Mouse (Mus musculus) adrenal gland, postnatal 10 days (tissue): ENCODE measurements around the gene Vars. TPM values are rescaled to one million over a fixed set of nuclear protein-coding genes. Genes with fewer than 3 reads are reported as not detected.
A peak's percentile ranks its signal among the peaks of the same experiment; 100 is the strongest.
"Not testable (repeated sequence)": the region's sequence is repeated elsewhere in the genome, so short reads cannot be mapped to it uniquely, and the experiment has no call there.

ENCODE experiments used
- DNase-seq: peaks from one replicate; pipeline ENCODE4 v3.0.0; 2021; ENCODE audit warnings: mixed read lengths
- total RNA-seq, 2 experiments: library from RNA; stranded (reverse); gene quantifications; 2 replicates each; pipeline ENCODE4 v1.2.3; 2021

Gene Vars
- total RNA-seq, 2 experiments from 2014 or later = 56.5 to 63.0 TPM

- DNase-seq = no peak
Observed at GRCm38 (mm10) chr17:35024261-35024660, 23.5 kb downstream of the Vars start.

- DNase-seq = no peak
Observed at GRCm38 (mm10) chr17:35024691-35025488, 24.1 kb downstream of the Vars start.

GRCm38 (mm10) chr17:35026206-35026605 is 25.4 kb downstream of the Vars start:
- DNase-seq = no peak

- no peak for DNase-seq
Observed at GRCm38 (mm10) chr17:35027277-35028068, 26.7 kb downstream of the Vars start, which contains the start of gene Sapcd1. Sapcd1 (minus strand) TSS chr17:35028016.

GRCm38 (mm10) chr17:35028315-35028714 is 27.5 kb downstream of the Vars start:
- DNase-seq = no peak

- DNase-seq = no peak
Observed at GRCm38 (mm10) chr17:35029691-35030532, 29.1 kb downstream of the Vars start.

GRCm38 (mm10) chr17:35031272-35031671 is 30.5 kb downstream of the Vars start:
- DNase-seq = no peak

- no peak for DNase-seq
Observed at GRCm38 (mm10) chr17:35031880-35032279, 31.1 kb downstream of the Vars start.

- DNase-seq = no peak
Observed at GRCm38 (mm10) chr17:35032323-35032870, 31.6 kb downstream of the Vars start.

GRCm38 (mm10) chr17:35033703-35034102 is 32.9 kb downstream of the Vars start:
- DNase-seq = not testable (repeated sequence)

GRCm38 (mm10) chr17:35034896-35035295 is 34.1 kb downstream of the Vars start:
- DNase-seq = no peak

- no peak for DNase-seq
Observed at GRCm38 (mm10) chr17:35039121-35039873, 38.5 kb downstream of the Vars start.

GRCm38 (mm10) chr17:35043794-35044193 is 43.0 kb downstream of the Vars start:
- no peak for DNase-seq

- DNase-seq = no peak
Observed at GRCm38 (mm10) chr17:35044904-35045806, 44.4 kb downstream of the Vars start.

GRCm38 (mm10) chr17:35045807-35046680 is 45.3 kb downstream of the Vars start:
- DNase-seq = no peak

- DNase-seq = peak; percentile 98
Observed at GRCm38 (mm10) chr17:35046681-35047455, 46.1 kb downstream of the Vars start, which contains the start of gene Msh5. Msh5 (minus strand) TSS chr17:35046745.

- no peak for DNase-seq
Observed at GRCm38 (mm10) chr17:35047688-35048087, 46.9 kb downstream of the Vars start.
